Mouse (Mus musculus): ENCODE data around the gene Svip. TPM values are rescaled to one million over a fixed set of nuclear protein-coding genes. Genes with fewer than 3 reads are reported as not detected.

Svip gene
- polyA plus RNA-seq, 1 experiment from 2014 or later: 1.8 TPM

DNA sequence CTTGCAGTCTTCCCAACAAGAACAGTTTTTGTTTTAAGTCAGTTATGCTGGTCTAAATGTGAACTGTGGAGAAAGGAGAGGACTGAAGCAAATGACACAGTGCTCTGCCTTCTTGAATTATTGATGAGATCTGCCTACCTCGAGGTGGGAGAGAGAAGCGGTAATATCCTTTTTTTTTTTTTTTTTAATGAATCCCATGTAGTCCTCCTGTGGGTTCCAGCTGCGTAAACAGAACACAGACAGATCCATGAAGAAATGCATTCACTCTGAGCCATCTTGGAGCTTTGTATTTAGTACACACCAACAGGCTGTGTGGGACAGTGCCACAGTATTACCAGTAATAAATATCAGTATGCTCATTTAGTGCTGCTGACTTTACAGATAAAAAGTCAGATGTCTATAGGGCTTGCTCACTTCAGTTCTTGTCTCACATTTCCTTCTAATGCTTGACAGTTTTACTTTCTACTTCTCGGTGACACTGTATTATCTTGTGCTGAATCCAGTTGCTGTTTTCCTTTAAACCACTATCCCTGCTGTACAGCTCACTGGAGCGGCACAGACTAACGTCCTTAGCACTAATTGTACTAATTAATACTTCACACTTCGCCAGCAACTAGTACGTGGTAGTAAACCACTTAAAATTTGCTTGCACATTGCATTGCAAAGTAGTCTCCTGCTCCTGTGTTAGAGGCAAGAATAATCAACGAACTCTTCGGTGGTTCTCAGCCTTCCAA, 43.4 kb downstream of the Svip start:
- no peak for DNase-seq (ENCODE audit: low spot score)

DNA sequence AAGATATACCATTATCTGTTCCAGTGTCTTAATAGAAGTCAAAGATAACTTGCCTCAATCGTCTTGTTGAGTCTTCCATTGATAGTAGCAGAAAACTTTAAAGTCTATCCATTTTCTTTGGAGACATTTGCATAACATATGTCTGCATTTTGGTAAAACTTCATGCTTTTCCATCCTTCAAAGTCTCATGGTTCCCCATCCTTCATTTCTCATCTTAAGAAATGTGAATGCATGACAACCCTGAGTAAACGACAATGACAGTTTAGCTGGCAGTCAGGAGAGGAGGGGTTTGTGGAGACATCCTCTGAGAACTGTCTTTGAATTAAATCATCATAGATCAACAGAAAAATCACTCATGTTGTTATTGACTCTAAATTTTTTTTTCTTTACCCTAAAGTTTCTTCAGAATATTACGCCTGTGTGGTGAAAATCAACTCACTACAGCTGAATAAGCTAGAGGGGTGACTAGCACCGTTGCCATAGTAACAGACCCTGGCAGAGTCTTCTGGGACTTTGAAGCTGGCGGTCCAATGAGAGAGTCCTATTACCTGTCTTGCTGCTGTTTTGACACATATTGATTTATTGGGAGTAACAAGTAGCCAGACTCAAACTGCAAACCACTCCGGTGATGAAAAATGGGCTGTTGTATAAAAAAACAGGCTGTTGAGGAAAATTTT, 45.0 kb downstream of the Svip start:
- no peak for DNase-seq (ENCODE audit: low spot score)

DNA sequence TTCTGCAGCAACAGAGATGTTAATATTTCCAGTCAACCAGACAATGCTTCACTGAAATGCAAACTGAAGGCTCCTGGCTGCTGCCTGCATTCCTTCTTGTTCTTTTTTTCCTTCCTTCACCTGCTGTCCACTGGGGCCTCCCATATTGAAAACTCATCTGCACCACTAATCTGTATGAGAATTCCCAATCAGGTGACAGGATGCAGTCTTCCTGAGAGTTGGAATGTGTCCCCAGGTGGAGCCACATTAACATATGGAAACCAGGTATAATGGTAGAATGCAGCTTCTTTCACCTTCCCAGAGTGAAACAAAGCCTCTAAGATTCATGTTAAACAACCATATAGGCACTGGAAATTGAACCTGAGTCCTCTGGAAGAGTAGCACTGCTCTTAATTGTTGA, 48.1 kb downstream of the Svip start:
- no peak for DNase-seq (ENCODE audit: low spot score)

DNA sequence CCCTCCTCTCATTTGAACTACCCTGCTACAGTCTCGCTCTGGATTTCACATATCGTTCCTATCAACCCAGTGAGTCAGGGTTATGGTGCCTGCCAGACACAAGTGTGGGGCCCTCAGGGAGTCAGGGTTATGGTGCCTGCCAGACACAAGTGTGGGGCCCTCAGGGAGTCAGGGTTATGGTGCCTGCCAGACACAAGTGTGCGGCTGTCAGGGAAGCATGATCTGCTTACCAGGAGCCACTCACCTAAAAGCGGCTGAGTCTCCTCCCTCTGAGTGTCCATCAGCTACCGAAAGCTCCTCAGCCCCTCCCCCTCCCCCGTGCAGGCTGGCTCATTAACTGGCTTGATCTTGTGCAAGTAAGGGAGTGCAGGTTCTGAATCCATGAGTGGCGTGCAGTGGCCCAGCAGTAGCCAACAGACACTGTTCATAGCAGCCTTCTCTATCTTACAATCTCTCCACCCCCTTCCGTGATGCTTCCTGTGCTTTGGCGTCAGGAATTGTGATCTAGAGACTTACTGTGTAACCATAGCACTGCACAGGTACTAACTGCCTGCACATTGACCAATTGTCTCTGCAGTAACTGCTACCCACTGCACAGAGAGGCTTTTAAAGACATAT, 50.3 kb downstream of the Svip start:
- no peak for DNase-seq (ENCODE audit: low spot score)

Other genes starting within 250 kb of the Svip start
- 9.9 and 10.5 TPM in 2 replicates for gene Gas2, start 144.0 kb downstream of the Svip start, polyA plus RNA-seq (2015; fragmentation: Nextera tagmentation; extraction: Ambion mirVana)
- gene Fancf, start 143.8 kb downstream of the Svip start, polyA plus RNA-seq (2015; fragmentation: Nextera tagmentation; extraction: Ambion mirVana): 9.8 and 9.9 TPM in 2 replicates
- gene 1700015G11Rik, start 9.7 kb upstream of the Svip start, polyA plus RNA-seq (2015; fragmentation: Nextera tagmentation; extraction: Ambion mirVana): 0.57 TPM in 1 of 2 replicates, not detected in the other

Data from thymus, postnatal 0 days (tissue).